Mouse (Mus musculus): Measurements from ENCODE around the gene Cavin4. TPM values are rescaled to one million over a fixed set of nuclear protein-coding genes. Genes with fewer than 3 reads are reported as not detected.
"Not testable (repeated sequence)": the region's sequence is repeated elsewhere in the genome, so short reads cannot be mapped to it uniquely, and the experiment has no call there.

Cavin4 gene
- polyA plus RNA-seq, 1 experiment from 2014 or later = 0.25 TPM

GRCm38 (mm10) chr4:48672915-48673314, 9.6 kb downstream of the Cavin4 start:
- DNase-seq (ENCODE audit: low spot score) = no peak

GRCm38 (mm10) chr4:48674412-48674811, 11.1 kb downstream of the Cavin4 start:
- DNase-seq (ENCODE audit: low spot score) = no peak

DNA sequence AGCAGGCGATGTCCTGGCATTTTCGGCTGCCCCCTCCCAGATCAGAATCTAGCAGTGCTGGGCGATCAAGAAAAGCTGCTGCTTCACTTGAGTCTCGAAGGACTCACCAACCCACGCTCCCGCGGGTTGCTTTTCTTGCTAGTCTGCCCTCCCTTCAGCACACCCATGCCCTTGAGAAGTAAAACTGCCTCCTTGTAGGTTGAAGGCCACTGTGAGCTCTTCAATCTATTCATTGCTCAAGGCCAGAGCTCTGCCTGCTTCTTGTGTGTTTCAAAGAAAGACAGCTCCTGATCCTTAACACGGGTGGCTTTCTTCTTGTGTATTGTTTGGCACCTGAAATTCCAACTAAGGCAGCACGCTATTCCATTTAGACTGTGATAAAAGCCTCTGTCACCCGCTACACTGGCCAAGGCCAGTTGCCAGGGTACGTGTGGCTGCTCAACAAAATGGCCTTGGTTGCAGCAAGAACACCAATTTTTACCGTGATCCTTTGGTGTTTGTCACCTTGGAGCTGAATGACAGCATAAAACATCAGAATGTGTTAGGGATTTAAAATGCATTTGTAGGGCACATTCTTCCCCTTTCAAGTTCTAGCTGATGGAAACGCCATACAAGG, 13.4 kb downstream of the Cavin4 start:
- no peak for DNase-seq (ENCODE audit: low spot score)

DNA sequence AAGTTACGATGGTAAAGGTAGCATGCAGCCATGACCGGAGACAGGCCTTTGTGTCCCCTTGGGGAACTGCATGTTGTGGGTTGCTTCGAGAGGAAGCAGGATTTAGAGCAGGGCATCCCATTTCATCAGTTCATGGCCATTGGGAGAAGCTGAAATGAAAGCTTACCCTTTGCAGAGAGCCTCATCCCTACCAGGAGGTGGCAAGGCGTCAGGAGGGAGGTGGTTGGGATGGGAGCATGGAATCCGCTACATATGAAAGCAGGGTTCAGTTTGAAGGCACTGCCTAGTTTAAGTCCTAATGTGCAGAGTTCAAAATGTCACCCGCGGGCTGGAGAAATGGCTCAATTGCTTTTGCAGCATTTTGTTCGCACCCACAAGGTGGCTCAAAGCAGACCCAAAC, 14.0 kb downstream of the Cavin4 start:
- no peak for DNase-seq (ENCODE audit: low spot score)

DNA sequence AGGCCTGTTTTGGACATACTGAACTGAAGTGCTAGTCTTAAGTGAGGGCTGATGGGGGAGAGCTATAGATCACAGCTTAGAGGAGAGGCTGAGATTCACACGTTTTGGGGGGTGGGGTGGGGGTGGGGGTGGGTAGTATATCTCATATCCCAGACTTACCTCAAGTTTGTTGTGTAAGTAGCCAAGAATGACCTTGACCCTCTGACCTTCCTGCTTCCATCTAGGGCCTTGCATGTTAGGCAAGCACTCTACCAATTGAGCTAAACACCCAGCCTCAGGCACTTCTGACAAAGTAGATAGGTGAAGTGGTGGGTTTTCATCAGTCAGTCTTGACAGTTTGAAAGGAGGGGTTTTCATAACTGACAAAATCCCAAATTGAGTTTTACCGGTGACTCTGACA, 14.5 kb downstream of the Cavin4 start:
- DNase-seq (ENCODE audit: low spot score) = no peak

GRCm38 (mm10) chr4:48678793-48679192, 15.5 kb downstream of the Cavin4 start:
- DNase-seq (ENCODE audit: low spot score) = no peak

DNA sequence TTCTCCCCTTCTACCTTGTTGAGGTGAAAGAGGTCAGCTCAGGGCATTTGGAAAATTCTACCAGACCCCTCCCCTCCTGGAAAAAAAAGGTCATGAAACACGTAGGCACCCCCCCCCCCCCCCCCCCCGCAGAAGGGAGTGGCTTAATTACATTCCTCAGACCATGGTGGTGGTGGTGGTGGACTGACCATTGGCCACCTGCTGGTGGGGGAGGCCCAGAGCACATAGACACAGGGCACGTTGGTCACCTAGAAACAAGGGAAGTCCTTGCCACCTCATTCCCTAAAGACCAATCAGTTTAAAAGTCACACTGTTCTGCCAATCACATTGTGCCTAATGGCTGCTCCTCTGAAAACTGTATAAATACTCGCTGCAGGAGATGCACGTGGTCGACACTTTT, 16.4 kb downstream of the Cavin4 start:
- DNase-seq (ENCODE audit: low spot score) = not testable (repeated sequence)

DNA sequence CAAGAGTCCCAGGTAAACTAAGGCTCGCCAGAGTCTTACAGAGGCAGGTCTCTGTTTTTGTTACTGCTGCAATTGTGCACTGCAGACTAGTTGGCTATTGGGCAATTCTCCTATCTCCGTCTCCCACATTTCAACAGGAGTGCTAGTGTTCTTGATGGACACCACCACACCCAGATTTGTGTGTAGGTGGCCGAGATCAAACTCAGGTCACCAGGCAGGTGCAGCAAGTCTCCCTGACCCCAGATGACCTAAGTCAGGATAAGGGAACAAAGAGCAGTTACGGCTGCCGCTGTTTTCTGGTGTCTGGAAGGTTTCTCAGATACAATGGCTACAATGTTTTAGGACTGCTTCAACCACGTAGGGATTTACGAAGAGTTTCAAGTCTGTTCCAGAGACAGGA, 16.9 kb downstream of the Cavin4 start:
- DNase-seq (ENCODE audit: low spot score) = no peak

GRCm38 (mm10) chr4:48680648-48681343, 17.5 kb downstream of the Cavin4 start:
- peak; percentile 50 for DNase-seq (ENCODE audit: low spot score)

DNA sequence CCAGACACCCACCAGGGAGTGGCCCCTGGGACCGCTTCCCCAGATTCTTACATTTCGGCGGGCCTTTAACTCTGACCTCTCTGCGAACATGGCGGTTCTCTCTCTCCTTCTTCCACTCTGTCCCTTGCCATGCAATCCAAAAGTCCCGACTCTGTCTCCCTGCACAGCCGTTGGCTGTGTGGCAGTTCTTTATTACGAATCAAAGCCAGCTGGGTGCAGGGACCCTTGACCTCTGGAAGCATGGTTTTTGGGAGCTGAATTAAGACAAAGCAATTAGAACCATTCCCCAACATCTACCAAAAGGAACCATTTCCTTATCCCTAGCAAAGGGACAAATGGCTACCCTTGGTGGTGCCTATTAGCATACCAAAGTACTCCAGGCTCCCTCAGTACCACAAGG, 19.8 kb downstream of the Cavin4 start:
- no peak for DNase-seq (ENCODE audit: low spot score)

- not testable (repeated sequence) for DNase-seq (ENCODE audit: low spot score)
These were observed 20.4 kb downstream of the Cavin4 start for GRCm38 (mm10) chr4:48683633-48684209.

- no peak for DNase-seq (ENCODE audit: low spot score)
These were observed 21.4 kb downstream of the Cavin4 start for GRCm38 (mm10) chr4:48684593-48685187.

DNA sequence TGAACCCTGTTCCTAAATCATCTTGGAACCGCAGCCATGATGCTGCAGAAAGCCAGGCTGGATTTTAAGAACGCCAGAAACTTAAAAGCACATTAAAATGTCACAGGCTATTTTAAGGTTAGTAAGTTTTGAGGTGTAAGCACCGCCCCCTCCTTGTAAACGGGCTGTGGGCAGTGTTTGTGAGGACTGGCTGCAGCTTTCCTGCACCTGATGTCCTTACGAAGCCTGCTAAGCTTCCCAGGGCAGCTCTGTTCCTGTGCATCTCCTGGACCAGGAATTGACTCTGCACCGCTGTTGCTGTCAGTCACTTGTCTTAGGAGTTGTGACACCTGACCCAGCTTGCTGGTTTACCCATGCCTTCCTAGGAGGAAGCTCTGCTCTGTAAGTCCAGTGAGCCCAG, 24.8 kb downstream of the Cavin4 start:
- no peak for DNase-seq (ENCODE audit: low spot score)

GRCm38 (mm10) chr4:48690640-48691039, 27.3 kb downstream of the Cavin4 start:
- DNase-seq (ENCODE audit: low spot score) = peak; percentile 17

DNA sequence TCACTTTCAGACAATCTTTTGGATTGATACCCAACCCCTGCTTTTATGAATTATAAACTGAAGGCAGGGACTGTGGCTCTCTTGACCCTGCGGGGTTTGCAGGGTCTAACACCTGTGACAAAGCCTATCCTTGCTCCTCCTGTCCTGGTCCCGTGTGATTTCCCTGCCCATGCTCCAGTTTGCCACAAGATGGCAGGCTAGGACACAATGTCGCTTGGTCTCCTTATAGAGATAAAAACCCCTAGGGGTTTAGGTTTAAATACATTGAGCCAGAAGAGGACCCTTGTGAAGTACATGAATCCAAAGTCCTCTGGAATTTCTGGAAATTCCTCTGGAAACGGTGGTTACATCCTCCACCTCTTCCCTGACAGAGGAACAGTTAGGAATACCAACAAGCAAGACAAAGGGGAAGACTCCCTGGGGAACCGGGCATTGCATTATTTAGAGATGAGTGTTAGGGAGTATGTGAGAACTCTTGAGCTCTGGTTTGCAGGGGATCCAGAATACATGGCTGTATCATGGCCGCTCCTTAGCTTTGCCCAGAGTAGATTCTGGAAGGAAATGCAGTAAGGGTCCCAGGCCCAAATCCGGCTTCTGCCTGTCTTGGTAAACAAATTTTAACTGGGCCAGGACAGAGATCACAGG, 28.6 kb downstream of the Cavin4 start:
- peak; percentile 33 for DNase-seq (ENCODE audit: low spot score)

GRCm38 (mm10) chr4:48692736-48693292, 29.5 kb downstream of the Cavin4 start:
- DNase-seq (ENCODE audit: low spot score) = no peak

DNA sequence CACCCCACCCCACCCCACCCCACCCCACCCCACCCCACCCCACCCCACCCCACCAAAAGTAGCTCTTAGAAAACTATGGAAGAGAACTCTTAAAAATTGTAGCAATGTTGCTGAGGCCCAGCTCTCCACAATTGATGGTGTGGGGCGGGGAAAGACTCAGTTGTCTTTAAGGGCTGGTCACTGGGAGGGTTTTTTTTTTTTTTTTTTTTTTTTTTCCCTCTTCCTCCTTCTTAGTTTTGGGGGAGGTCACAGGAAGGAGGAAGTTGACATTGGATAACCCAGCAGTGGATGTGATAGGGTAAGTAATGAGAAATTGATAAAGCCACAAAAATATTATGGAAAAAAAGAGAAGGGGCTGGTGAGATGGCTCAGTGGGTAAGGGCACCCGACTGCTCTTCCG, 33.4 kb downstream of the Cavin4 start:
- DNase-seq (ENCODE audit: low spot score) = no peak

- DNase-seq (ENCODE audit: low spot score) = no peak
These were observed 34.0 kb downstream of the Cavin4 start for GRCm38 (mm10) chr4:48697302-48697701.

- no peak for DNase-seq (ENCODE audit: low spot score)
These were observed 52.7 kb downstream of the Cavin4 start for GRCm38 (mm10) chr4:48715865-48716650.

DNA sequence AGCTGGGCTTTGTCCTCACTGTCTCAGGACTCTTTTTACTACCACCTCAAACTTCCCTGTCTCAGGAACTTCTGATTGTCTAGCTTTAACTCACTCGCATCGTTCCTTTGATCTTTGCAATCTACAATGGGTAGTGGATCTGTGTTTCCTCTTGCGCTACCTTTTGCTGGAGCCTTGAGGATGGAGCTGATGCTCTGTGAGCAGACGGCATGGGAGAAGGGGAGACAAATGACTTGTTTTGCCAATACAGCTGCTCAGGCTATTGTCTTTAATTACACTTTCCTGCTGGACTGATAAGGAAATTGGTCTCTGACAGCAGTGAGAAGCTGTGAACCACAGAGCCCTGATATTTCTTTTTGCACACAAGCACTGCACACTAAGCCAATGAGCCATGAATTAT, 53.5 kb downstream of the Cavin4 start:
- DNase-seq (ENCODE audit: low spot score) = no peak
